Mouse (Mus musculus): Measurements from ENCODE around the gene Ptcd2. TPM values are rescaled to one million over a fixed set of nuclear protein-coding genes. Genes with fewer than 3 reads are reported as not detected.

The Ptcd2 gene
- polyA plus RNA-seq, 1 experiment, result 8.6 TPM

DNA sequence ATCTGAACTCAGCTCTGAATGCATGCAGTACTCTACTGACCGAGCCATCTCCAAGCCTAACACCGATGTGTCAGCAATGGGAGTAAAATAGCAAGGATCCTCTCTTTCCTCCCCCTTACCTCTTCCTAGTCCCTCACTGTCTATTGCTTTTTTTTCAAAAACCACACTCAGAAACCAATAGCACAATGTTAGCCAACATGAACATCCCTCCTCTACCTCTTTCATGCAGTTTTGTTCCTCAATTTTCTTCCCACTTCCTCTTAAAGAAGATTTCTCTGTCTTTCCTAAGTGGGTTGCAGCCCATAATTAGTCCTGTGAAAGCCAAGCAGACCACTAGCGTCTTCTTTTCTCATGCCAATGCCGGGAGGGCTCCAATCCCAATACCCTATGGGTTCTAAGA is 57.3 kb downstream of the Ptcd2 start:
- no peaks in the 10 kb centered on the region for H3K4me1 ChIP-seq
- peaks cover 19% of the 10 kb centered on the region for H3K27me3 ChIP-seq (replicated peaks)
- TF ChIP-seq FLI1 (IDR thresholded peaks at IDR 0.05; ENCODE audit: low read length), result no peak
- TF ChIP-seq GATA1 (IDR thresholded peaks at IDR 0.05; ENCODE audit: borderline replicate concordance, low read length), result no peak
- peaks cover 29% of the 10 kb centered on the region for H3K9me3 ChIP-seq
- no peaks in the 10 kb centered on the region for H3K36me3 ChIP-seq (replicated peaks; ENCODE audit: low read length)
- H3K4me3 ChIP-seq (replicated peaks), result no peak overlapping the region

DNA sequence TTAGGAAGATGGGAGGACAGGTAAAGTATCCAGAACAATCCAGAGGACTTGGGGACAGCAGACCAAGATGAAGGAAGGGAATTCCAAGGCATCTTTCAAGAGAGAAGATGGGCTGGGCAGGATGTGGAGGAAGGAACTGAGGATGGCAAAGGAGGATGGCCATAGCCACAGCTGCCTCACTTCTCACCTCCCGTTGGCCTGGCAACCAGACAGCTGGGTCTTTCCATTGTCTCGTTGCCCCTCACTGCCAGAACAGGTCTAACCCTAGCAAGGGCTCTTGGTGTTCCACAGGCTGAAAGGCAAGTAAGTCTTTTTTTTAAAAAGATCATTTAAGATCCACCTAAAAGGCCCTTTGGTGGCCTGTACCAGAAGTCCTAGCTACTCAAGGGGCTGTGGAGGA is 59.3 kb downstream of the Ptcd2 start:
- TF ChIP-seq GATA1 (IDR thresholded peaks at IDR 0.05; ENCODE audit: borderline replicate concordance, low read length) (no peak), FLI1 (IDR thresholded peaks at IDR 0.05; ENCODE audit: low read length) (no peak)
- Histone ChIP-seq H3K9me3 (peaks cover 24% of the 10 kb centered on the region), H3K36me3 (replicated peaks; ENCODE audit: low read length) (no peaks in the 10 kb centered on the region), H3K27me3 (replicated peaks) (peaks cover 22% of the 10 kb centered on the region), H3K4me3 (replicated peaks) (no peak overlapping the region), H3K4me1 (no peaks in the 10 kb centered on the region)

DNA sequence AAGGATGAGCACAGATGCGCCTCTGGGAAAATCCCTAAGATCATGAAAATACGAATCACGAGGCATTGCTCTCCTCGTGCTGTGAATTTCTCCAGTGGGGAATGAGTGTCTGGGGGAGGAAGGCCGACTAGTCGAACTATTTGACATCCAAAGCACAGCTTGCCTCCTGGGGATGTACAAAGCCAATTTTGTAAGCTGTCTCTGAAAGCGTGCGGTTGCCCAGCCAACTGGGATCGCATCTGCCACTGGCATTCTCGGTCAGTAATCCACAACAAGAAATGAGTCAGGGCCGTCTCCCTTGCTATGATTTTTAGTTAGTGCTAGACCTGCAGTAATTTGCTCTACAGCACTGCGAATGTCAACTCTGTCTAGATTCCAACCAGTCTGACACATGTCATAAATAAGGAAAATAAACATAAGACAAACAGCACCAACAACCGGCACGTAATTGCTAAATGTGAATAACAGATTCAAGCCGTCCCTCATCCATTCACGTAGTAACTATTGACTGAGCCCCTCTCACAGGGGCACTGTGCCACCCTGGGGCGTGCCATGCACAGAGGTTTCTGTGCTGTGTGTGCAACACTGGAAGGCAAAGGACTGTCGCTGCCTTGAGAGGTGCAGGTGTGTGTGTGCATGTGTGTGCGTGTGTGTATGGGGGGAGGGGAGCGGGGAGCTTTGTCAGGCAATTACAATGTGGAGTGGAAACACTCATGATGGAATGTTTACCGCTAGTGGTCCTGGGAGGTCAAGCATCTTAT is 59.9 kb downstream of the Ptcd2 start:
- Histone ChIP-seq H3K36me3 (replicated peaks; ENCODE audit: low read length) (no peaks in the 10 kb centered on the region), H3K27me3 (replicated peaks) (peaks cover 22% of the 10 kb centered on the region), H3K4me3 (replicated peaks) (no peak overlapping the region), H3K4me1 (no peaks in the 10 kb centered on the region), H3K9me3 (peaks cover 24% of the 10 kb centered on the region)
- TF ChIP-seq FLI1 (IDR thresholded peaks at IDR 0.05; ENCODE audit: low read length), result no peak
- no peak for TF ChIP-seq GATA1 (IDR thresholded peaks at IDR 0.05; ENCODE audit: borderline replicate concordance, low read length)

DNA sequence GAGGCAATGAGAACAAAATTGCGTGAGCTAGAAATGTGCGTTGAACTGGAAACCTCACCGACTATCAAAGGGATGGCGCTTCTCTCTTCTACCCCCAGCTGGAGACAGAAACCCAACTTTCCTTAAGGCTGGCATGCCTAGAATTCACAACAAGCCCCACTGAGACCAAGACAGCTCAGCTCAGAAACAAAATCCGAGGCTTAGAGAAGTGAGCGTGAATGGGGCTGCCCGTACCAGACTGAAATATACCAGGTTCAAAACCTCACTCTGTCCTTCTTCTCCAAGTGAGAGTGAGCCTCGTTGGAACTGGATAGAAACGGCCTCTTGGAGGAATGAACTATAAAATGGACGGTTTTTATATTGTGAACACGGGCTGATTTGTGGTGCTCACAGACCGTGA is 60.6 kb downstream of the Ptcd2 start:
- TF ChIP-seq FLI1 (IDR thresholded peaks at IDR 0.05; ENCODE audit: low read length) (no peak), GATA1 (IDR thresholded peaks at IDR 0.05; ENCODE audit: borderline replicate concordance, low read length) (no peak)
- Histone ChIP-seq H3K4me1 (no peaks in the 10 kb centered on the region), H3K4me3 (replicated peaks) (no peak overlapping the region), H3K36me3 (replicated peaks; ENCODE audit: low read length) (no peaks in the 10 kb centered on the region), H3K27me3 (replicated peaks) (peaks cover 22% of the 10 kb centered on the region), H3K9me3 (peaks cover 24% of the 10 kb centered on the region)

DNA sequence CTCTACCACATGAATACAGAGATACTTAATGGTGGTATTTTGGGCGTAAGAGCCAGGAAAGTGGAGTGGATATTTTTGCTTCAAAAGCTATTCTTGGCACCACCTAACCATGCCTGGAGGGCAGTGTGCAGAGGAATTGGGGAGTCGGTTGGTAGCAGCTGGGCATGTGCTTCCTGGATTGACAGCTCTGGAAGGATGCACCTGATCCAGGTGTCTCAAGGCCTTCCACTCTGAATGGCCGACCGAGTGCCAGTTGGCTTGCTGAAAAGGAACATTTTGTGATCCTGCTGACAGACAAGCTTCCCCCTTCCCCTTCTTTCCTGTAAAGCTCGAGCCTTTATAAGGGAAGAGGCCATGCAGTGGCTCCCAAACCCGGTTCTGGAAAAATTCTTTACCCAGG is 61.5 kb downstream of the Ptcd2 start:
- TF ChIP-seq FLI1 (IDR thresholded peaks at IDR 0.05; ENCODE audit: low read length) (no peak), GATA1 (IDR thresholded peaks at IDR 0.05; ENCODE audit: borderline replicate concordance, low read length) (no peak)
- peaks cover 24% of the 10 kb centered on the region for H3K9me3 ChIP-seq

DNA sequence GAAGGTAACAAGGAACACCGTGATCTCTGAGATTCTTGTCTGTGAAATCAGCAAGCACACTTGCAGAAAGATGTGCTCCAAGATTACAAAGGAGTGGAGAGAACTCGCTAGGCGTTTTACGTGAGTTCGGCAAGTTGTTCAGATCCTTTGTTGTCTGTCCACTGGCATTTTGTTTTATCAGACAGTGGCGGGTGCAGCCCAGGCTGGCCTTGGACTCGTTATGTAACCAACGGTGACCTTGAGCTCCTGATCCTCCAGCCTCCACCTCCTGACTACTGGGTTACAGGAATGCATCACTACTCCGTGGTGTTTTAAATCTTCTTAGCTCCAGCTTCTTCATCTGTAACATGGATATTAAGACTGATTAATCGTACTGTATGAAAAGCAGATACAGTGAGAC is 65.2 kb downstream of the Ptcd2 start:
- H3K4me3 ChIP-seq (replicated peaks), result no peak overlapping the region
- TF ChIP-seq GATA1 (IDR thresholded peaks at IDR 0.05; ENCODE audit: borderline replicate concordance, low read length), result no peak
- TF ChIP-seq FLI1 (IDR thresholded peaks at IDR 0.05; ENCODE audit: low read length), result no peak
- no peaks in the 10 kb centered on the region for H3K4me1 ChIP-seq
- no peaks in the 10 kb centered on the region for H3K36me3 ChIP-seq (replicated peaks; ENCODE audit: low read length)
- peaks cover 7% of the 10 kb centered on the region for H3K27me3 ChIP-seq (replicated peaks)
- H3K9me3 ChIP-seq, result peaks cover 37% of the 10 kb centered on the region

More for the DNA sequence above, 61.5 kb downstream of the Ptcd2 start:
- Histone ChIP-seq H3K27me3 (replicated peaks) (peaks cover 22% of the 10 kb centered on the region), H3K4me3 (replicated peaks) (no peak overlapping the region), H3K4me1 (no peaks in the 10 kb centered on the region), H3K36me3 (replicated peaks; ENCODE audit: low read length) (no peaks in the 10 kb centered on the region)

DNA sequence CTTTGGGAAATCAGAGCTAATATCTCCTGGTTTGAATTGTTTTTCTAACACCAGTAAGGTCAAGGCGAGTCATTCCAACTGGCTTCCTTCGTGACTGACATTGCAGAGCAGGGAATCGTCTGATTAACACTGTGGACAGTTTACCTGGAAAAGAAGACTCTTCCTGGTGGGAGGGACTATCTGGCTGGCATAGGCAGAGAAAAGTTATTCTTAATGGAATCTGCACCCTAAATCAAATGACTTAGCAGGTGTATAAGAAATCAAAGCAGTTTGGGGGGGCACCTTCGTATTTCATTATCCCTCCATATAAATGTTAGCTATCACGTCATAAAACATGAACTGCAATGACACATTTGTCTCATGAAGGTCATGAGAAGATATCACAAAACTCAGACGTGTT is 66.0 kb downstream of the Ptcd2 start:
- Histone ChIP-seq H3K4me1 (no peaks in the 10 kb centered on the region), H3K9me3 (peaks cover 33% of the 10 kb centered on the region), H3K27me3 (replicated peaks) (peaks cover 6% of the 10 kb centered on the region), H3K36me3 (replicated peaks; ENCODE audit: low read length) (no peaks in the 10 kb centered on the region), H3K4me3 (replicated peaks) (no peak overlapping the region)
- TF ChIP-seq FLI1 (IDR thresholded peaks at IDR 0.05; ENCODE audit: low read length), result no peak
- TF ChIP-seq GATA1 (IDR thresholded peaks at IDR 0.05; ENCODE audit: borderline replicate concordance, low read length), result no peak

DNA sequence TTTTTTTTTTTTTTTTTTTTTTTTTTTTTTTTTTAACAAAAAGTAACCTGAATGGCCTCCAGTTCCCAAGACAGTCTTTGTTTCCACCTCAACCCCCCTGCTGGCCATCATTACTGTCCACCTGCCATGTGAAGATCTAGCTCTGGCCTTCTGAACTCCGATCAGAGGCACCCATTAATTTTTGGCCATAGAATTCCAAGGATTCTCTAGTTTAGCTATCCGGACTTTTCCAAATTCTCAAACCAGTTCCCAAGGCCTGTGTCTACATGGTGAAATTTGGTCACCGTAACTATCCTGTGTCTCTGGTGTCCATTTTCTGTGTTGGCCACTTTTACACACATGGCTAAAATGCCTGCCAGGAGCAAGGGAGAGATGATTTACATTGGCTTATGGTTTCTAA is 67.0 kb downstream of the Ptcd2 start:
- Histone ChIP-seq H3K4me1 (no peaks in the 10 kb centered on the region), H3K4me3 (replicated peaks) (no peak overlapping the region), H3K27me3 (replicated peaks) (peaks cover 3% of the 10 kb centered on the region), H3K36me3 (replicated peaks; ENCODE audit: low read length) (no peaks in the 10 kb centered on the region), H3K9me3 (peaks cover 38% of the 10 kb centered on the region)
- no peak for TF ChIP-seq GATA1 (IDR thresholded peaks at IDR 0.05; ENCODE audit: borderline replicate concordance, low read length)
- TF ChIP-seq FLI1 (IDR thresholded peaks at IDR 0.05; ENCODE audit: low read length), result no peak

DNA sequence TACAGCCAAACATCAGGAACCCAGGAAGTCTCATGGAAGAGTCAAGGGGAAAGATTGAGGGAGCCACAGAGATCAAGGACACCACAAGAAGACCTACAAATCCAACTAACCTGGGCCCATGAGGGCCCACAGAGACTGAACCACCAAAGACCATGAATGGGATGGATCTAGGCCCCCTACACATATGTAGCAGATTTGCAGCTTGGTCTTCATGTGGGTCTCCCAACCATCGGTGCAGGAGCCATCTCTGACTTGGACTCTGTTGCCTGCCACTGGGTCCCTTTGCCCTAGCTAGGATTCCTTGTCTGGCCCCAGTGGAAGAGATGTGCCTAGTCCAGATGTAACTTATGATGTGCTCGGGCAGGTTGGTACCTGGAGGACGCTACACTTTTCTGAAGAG is 72.5 kb downstream of the Ptcd2 start:
- H3K36me3 ChIP-seq (replicated peaks; ENCODE audit: low read length), result no peaks in the 10 kb centered on the region
- H3K27me3 ChIP-seq (replicated peaks), result no peaks in the 10 kb centered on the region
- TF ChIP-seq GATA1 (IDR thresholded peaks at IDR 0.05; ENCODE audit: borderline replicate concordance, low read length), result no peak
- TF ChIP-seq FLI1 (IDR thresholded peaks at IDR 0.05; ENCODE audit: low read length), result no peak
- no peak overlapping the region for H3K4me3 ChIP-seq (replicated peaks)
- H3K9me3 ChIP-seq, result peaks cover 36% of the 10 kb centered on the region
- no peaks in the 10 kb centered on the region for H3K4me1 ChIP-seq

Other genes starting within 250 kb of the Ptcd2 start
- gene Zfp366, start 159.9 kb downstream of the Ptcd2 start, polyA plus RNA-seq (2012; ENCODE audit: insufficient read depth, low replicate concordance), result not detected in 2 replicates
- 9.3 TPM in 1 of 2 replicates, not detected in the other for gene Mrps27, start 81 bp upstream of the Ptcd2 start, polyA plus RNA-seq (2012; ENCODE audit: insufficient read depth, low replicate concordance)
- gene Map1b, start 171.8 kb upstream of the Ptcd2 start, polyA plus RNA-seq (2012; ENCODE audit: insufficient read depth, low replicate concordance), result 0.68 TPM in 1 of 2 replicates, not detected in the other